Mouse (Mus musculus) right cerebral cortex, postnatal 4 days (tissue): ENCODE data around the gene Cyp2b13.
"Not testable (repeated sequence)": the region's sequence is repeated elsewhere in the genome, so short reads cannot be mapped to it uniquely, and the experiment has no call there.

ENCODE experiments used
- DNase-seq: peaks from one replicate; pipeline ENCODE4 v3.0.0-alpha.2; 2022

Cyp2b13 gene

DNA sequence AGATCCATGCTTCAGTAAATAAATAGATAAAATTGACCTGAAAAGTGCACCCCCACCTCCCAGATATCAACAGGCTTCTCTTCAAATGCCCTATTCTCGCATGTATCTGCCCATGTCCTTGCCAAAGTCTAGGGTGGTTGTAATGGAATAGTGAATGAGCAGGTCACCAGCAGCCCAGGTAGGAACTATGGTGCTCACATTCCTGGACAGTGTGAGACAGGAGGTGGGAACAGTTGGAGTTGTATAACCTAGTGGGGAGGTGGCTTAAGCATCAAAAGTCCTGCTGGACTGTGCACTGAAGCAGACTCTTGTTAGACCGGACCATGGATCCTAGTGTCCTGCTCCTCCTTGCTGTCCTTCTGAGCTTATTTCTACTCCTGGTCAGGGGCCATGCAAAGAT is at the start of gene Cyp2b13:
TSS of gene Cyp2b13 (plus strand) at position 301 of the 400 bp plus-strand sequence.
- not testable (repeated sequence) for DNase-seq

DNA sequence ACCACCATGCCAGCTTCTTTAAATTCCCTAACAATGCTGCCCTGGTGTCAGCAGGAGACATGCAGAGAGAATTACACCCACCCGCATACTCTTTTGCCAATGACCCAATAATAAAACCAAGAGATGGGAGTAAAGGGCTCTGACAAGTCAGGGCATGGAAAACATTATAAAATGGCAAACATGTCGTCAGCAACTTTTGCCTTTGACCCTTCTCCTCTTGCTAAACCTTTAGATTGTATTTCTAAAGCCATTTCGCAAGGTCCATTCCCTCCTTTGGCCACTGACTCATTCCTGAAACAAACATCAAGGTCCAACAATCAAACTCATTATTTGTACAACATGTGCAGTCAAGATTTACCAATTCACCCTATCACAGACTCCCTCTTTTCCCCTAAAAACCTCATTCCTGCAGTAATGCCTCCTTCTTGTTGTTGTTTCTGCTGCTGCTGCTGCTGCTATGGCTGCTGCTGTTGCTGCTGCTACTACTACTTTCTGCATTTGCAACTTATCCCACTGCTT is 41.4 kb upstream of the Cyp2b13 start:
- not testable (repeated sequence) for DNase-seq

DNA sequence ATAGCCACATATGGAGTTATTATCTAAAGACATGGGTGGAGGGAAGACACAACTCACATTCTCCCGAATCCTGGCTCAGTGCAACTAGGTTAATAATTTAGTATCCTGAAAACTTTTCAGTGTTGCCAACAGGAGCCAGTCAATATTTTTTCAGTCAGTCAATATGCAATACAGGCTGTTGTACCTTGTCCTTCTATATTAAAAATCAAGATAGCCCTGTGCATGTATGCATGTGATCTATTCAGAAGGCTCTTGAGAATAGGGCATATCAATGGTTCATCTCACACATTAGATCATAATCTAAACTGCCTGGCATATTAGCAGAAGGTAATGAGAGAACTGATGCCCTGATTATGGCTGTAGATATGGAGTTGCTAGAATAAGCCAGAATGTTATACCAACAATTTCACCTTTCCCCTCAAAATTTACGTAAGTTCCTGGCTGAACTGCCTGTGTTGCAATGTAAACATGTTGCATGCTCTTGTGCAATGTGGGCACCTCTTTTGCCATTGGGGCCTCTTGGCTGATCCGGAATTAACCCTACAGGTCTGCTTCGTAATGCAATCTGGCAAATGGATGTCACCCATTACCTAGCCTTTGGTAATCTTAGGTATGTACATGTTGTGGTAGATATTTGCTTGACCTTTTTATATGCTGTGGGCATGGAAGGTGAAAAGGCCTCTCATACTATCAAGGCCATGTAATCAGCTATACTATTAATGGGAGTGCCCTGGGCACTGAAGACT is 6.2 kb upstream of the Cyp2b13 start:
- DNase-seq = not testable (repeated sequence)

DNA sequence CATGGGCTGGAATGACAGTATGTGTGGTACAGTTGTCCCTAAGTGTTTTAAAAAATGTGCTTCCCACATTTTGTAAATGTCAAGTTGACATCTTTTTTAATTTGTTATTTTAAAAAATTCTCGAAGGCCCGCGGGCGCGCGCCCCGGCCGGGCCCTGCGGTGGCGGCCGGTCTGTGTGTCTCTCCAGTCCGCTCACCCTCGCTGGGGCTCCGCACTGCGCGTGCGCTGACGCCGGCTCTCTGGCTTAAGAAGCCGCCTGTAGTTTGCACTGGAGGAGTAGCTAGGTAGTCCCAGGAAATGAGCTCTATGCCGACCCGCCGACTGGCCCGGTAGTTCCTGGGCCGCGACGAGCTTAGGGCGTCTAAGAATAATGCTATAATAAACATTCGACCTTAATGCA is 10.4 kb downstream of the Cyp2b13 start:
- DNase-seq = not testable (repeated sequence)

DNA sequence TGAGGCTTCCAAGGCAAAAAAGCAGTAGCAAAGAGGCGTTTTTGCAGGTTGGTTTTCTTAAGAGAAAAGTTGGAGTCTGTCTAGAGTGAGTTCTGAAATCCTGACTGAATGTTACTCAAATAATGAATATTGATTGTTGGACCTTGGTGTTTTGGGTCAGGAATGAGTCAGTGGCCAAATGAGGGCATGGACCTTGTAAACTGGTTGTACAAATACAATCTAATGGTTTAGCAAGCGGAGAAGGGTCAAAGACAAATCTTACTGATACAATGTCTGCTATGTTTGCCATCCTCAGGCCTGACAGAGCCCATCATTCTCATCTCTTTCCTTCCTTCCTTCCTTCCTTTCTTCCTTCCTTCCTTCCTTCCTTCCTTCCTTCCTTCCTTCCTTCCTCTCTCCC is 21.3 kb downstream of the Cyp2b13 start:
- no peak for DNase-seq

DNA sequence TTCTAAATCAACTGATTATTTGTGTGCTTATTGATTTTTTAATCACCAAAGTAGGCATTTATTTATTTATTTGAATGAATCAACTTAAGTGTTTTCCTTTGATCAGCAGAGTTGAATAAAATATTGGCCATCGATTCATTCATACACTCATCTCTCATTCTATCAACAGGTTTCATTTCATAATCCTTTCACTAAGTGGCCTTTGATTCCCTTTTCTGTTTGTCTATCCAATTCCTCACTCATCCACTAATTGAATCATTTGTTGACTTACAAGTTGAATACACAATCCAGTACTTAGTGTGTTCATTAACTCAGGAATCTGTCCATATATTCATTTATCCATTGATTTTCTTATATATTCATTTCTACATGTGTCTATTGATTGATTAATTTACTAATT is 26.1 kb downstream of the Cyp2b13 start:
- no peak for DNase-seq

DNA sequence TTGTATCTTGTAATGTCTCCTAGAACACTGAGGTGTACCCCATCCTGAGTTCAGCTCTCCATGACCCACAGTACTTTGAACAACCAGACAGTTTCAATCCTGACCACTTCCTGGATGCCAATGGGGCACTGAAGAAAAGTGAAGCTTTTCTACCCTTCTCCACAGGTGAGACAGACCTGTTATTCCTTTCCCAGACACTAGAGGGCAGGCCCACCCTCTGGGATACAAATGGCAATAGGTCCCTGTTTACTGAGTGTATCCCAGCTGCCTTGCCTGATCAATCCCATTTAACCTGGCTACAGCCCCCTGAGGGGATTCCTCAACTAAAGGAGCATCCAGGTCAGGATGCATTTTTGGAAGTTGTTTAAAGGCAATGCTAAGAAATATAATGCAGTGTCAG is 27.3 kb downstream of the Cyp2b13 start:
- DNase-seq = not testable (repeated sequence)

DNA sequence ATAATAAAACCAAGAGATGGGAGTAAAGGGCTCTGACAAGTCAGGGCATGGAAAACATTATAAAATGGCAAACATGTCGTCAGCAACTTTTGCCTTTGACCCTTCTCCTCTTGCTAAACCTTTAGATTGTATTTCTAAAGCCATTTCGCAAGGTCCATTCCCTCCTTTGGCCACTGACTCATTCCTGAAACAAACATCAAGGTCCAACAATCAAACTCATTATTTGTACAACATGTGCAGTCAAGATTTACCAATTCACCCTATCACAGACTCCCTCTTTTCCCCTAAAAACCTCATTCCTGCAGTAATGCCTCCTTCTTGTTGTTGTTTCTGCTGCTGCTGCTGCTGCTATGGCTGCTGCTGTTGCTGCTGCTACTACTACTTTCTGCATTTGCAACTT is 78.3 kb downstream of the Cyp2b13 start:
- DNase-seq = not testable (repeated sequence)

DNA sequence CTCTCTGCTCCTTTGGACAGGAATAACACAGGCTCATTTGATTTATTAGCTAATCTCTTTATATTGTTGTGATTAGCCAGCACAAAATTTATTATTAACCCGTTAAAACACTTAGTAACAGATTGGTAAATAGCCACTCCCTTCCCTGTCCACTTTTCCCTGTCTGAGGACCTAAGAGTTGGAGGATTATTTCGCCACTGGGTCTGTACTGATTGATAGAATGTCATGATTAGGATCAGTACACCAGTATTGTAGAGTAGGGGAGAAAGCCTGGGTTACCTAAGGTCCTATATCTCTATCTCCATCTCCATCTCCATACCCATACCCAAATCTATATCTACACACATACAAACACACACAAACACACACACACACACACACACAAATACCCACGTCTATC is 82.4 kb downstream of the Cyp2b13 start:
- not testable (repeated sequence) for DNase-seq
